Mouse (Mus musculus) lung, postnatal 0 days (tissue): ENCODE results near the gene Polr2h. TPM values are rescaled to one million over a fixed set of nuclear protein-coding genes. Genes with fewer than 3 reads are reported as not detected.

Experiments used
- ATAC-seq: fragments of 200-750 bp; cut with Nextera tagmentation; 2 replicates; pipeline ENCODE4 v1.8.0; 2017; ENCODE audit warnings: moderate library complexity
- DNase-seq: peaks from one replicate; pipeline ENCODE4 v3.0.0-alpha.2; 2016; ENCODE audit warnings: low spot score
- H3K27ac ChIP-seq: fragments of 300-500 bp; sonication (generic); 2 replicates; pipeline ENCODE4 v1.5.1; 2014; ENCODE audit warnings: antibody characterized with exemption, mild to moderate bottlenecking, low read length, mixed read lengths
- H3K27me3 ChIP-seq: fragments of 300-500 bp; sonication (generic); replicated peaks from 2 replicates; pipeline ENCODE4 v1.6.1; 2014; ENCODE audit warnings: low read length, mixed read lengths; ENCODE audit not compliant: insufficient read depth
- H3K36me3 ChIP-seq: fragments of 300-500 bp; sonication (generic); 2 replicates; pipeline ENCODE4 v1.6.1; 2014; ENCODE audit warnings: low read length, mixed read lengths; ENCODE audit not compliant: insufficient read depth
- H3K4me1 ChIP-seq: fragments of 300-500 bp; sonication (generic); 2 replicates; pipeline ENCODE4 v1.6.1; 2014; ENCODE audit warnings: antibody characterized with exemption, low read depth, low read length, mixed read lengths; ENCODE audit not compliant: insufficient read depth
- H3K4me2 ChIP-seq: fragments of 300-500 bp; sonication (generic); replicated peaks from 2 replicates; pipeline ENCODE4 v1.6.1; 2014; ENCODE audit warnings: low read depth, mild to moderate bottlenecking, low read length, moderate library complexity, mixed read lengths
- H3K4me3 ChIP-seq: fragments of 300-500 bp; sonication (generic); 2 replicates; pipeline ENCODE4 v1.5.1; 2014; ENCODE audit warnings: low read depth, low read length
- H3K9ac ChIP-seq: fragments of 300-500 bp; sonication (generic); replicated peaks from 2 replicates; pipeline ENCODE4 v1.6.1; 2014; ENCODE audit warnings: low read depth, mild to moderate bottlenecking
- H3K9me3 ChIP-seq: fragments of 300-500 bp; sonication (generic); 2 replicates; pipeline ENCODE4 v1.6.1; 2016; ENCODE audit warnings: low read length, mixed read lengths
- CTCF ChIP-seq: IDR thresholded peaks from 2 replicates; pipeline ENCODE4 v1.5.1; 2016; ENCODE audit warnings: antibody characterized with exemption, mild to moderate bottlenecking
- EP300 ChIP-seq: IDR thresholded peaks from 2 replicates; pipeline ENCODE4 v1.6.1; 2016; ENCODE audit warnings: antibody characterized with exemption, mild to moderate bottlenecking, control low read depth
- WGBS: fragments of 180-500 bp; shearing (Covaris S2); extraction: QIAGEN DNeasy Blood & Tissue Kit; methylation state at CpG from one replicate; pipeline ENCODE4 v1.1.7; 2014; 5-methylcytosine and 5-hydroxymethylcytosine counted together
- polyA plus RNA-seq: library from polyadenylated mRNA; unstranded; fragments of >200 nt; fragmentation: Nextera tagmentation; extraction: Ambion mirVana; gene quantifications from 2 replicates; pipeline ENCODE4 v1.2.1, GENCODE M21; 2015

Polr2h gene
- polyA plus RNA-seq, 1 experiment from 2014 or later, result 48.2 TPM

GRCm38 (mm10) chr16:20725321-20725720 lies 7.9 kb downstream of the Polr2h start:
- WGBS, result 79% methylated on average over 7 of the region's 7 CpGs
- no peaks in the 10 kb centered on the region for H3K27me3 ChIP-seq
- DNase-seq (no peak), ATAC-seq (no peak)
- H3K4me1 ChIP-seq, result no peaks in the 10 kb centered on the region
- no peak overlapping the region for H3K4me3 ChIP-seq
- no peaks in the 10 kb centered on the region for H3K9me3 ChIP-seq
- H3K27ac ChIP-seq, result no peak overlapping the region
- no peaks in the 10 kb centered on the region for H3K36me3 ChIP-seq
- H3K4me2 ChIP-seq, result no peak overlapping the region
- H3K9ac ChIP-seq, result no peak overlapping the region
- TF ChIP-seq CTCF, result no peak
- no peak for TF ChIP-seq EP300

- no peaks in the 10 kb centered on the region for H3K27me3 ChIP-seq
- TF ChIP-seq CTCF (no peak), EP300 (no peak)
- no peak overlapping the region for H3K9ac ChIP-seq
- 82% methylated on average over 4 of the region's 4 CpGs for WGBS
- H3K36me3 ChIP-seq, result no peaks in the 10 kb centered on the region
- H3K9me3 ChIP-seq, result no peaks in the 10 kb centered on the region
- ATAC-seq, result no peak
- H3K4me3 ChIP-seq, result no peak overlapping the region
- H3K4me2 ChIP-seq, result no peak overlapping the region
- H3K27ac ChIP-seq, result no peak overlapping the region
- H3K4me1 ChIP-seq, result no peaks in the 10 kb centered on the region
- DNase-seq, result no peak
These were observed 8.3 kb downstream of the Polr2h start for GRCm38 (mm10) chr16:20725750-20726149.

- Histone ChIP-seq H3K4me1 (no peaks in the 10 kb centered on the region), H3K36me3 (no peaks in the 10 kb centered on the region), H3K27ac (no peak overlapping the region), H3K9me3 (no peaks in the 10 kb centered on the region), H3K27me3 (no peaks in the 10 kb centered on the region; the same call in 1 of the 2 replicates), H3K4me2 (no peak overlapping the region), H3K9ac (no peak overlapping the region), H3K4me3 (no peak overlapping the region)
- ATAC-seq (peak; percentile 67), DNase-seq (peak; percentile 63)
- 65% methylated on average over 1 of the region's 1 CpGs for WGBS
- peak; percentile 76 for TF ChIP-seq EP300
- no peak for TF ChIP-seq CTCF
These were observed 8.9 kb downstream of the Polr2h start for GRCm38 (mm10) chr16:20726384-20726783.

- Histone ChIP-seq H3K9ac (no peak overlapping the region), H3K9me3 (no peaks in the 10 kb centered on the region), H3K4me3 (no peak overlapping the region), H3K27ac (no peak overlapping the region), H3K27me3 (peaks cover 21% of the 10 kb centered on the region), H3K4me1 (no peaks in the 10 kb centered on the region; the same call in 1 of the 2 replicates), H3K4me2 (no peak overlapping the region), H3K36me3 (no peaks in the 10 kb centered on the region)
- WGBS, result 37% methylated on average over 5 of the region's 5 CpGs
- DNase-seq, result no peak
- TF ChIP-seq EP300, result no peak
- no peak for TF ChIP-seq CTCF
- no peak for ATAC-seq
These were observed 12.8 kb downstream of the Polr2h start for GRCm38 (mm10) chr16:20730293-20730711.

GRCm38 (mm10) chr16:20731688-20732087 lies 14.2 kb downstream of the Polr2h start:
- ATAC-seq (no peak), DNase-seq (no peak)
- no peak overlapping the region for H3K27ac ChIP-seq
- H3K27me3 ChIP-seq, result peaks cover 21% of the 10 kb centered on the region
- no peaks in the 10 kb centered on the region for H3K9me3 ChIP-seq
- H3K4me3 ChIP-seq, result no peak overlapping the region
- H3K4me1 ChIP-seq, result no peaks in the 10 kb centered on the region; the same call in 1 of the 2 replicates
- TF ChIP-seq CTCF, result no peak
- TF ChIP-seq EP300, result no peak
- H3K4me2 ChIP-seq, result no peak overlapping the region
- no peak overlapping the region for H3K9ac ChIP-seq
- 57% methylated on average over 5 of the region's 5 CpGs for WGBS
- no peaks in the 10 kb centered on the region for H3K36me3 ChIP-seq

- H3K9ac ChIP-seq, result peak overlapping the region; percentile 54
- DNase-seq (no peak), ATAC-seq (peak; percentile 20)
- H3K27me3 ChIP-seq, result peaks cover 21% of the 10 kb centered on the region
- H3K27ac ChIP-seq, result peak overlapping the region; percentile 54; the same call in 1 of the 2 replicates
- H3K36me3 ChIP-seq, result no peaks in the 10 kb centered on the region
- no peak for TF ChIP-seq CTCF
- TF ChIP-seq EP300, result no peak
- H3K4me2 ChIP-seq, result peak overlapping the region; percentile 99
- H3K4me3 ChIP-seq, result peak overlapping the region; percentile 60
- 4% methylated on average over 15 of the region's 30 CpGs for WGBS
- no peaks in the 10 kb centered on the region for H3K9me3 ChIP-seq
- no peaks in the 10 kb centered on the region; the same call in 1 of the 2 replicates for H3K4me1 ChIP-seq
These were observed 14.9 kb downstream of the Polr2h start for GRCm38 (mm10) chr16:20732251-20732924.
